Mouse (Mus musculus) adrenal gland, postnatal 10 days (tissue): ENCODE results near the gene Stard7. TPM values are rescaled to one million over a fixed set of nuclear protein-coding genes. Genes with fewer than 3 reads are reported as not detected.

ENCODE experiments used
- total RNA-seq, 2 experiments: library from RNA; stranded (reverse); gene quantifications; 2 replicates each; pipeline ENCODE4 v1.2.3; 2021

The Stard7 gene
- total RNA-seq, 2 experiments from 2014 or later = 143 to 175 TPM

Other genes starting within 250 kb of the Stard7 start
- 10 to 100 TPM; 38.7 to 39.9 TPM for gene Blvra, start 199.6 kb upstream of the Stard7 start, total RNA-seq
- 10 to 100 TPM; 15.8 to 18.3 TPM for gene Ncaph, start 136.3 kb upstream of the Stard7 start, total RNA-seq
- 10 to 100 TPM; 13.2 to 13.8 TPM for gene Itpripl1, start 126.8 kb upstream of the Stard7 start, total RNA-seq
- 1 to 10 TPM; 1.3 to 1.8 TPM for gene 1810024B03Rik, start 61.9 kb upstream of the Stard7 start, total RNA-seq
- gene Snrnp200, start 61.8 kb upstream of the Stard7 start, total RNA-seq = 10 to 100 TPM; 58.9 to 70.8 TPM
- gene Ciao1, start 22.4 kb upstream of the Stard7 start, total RNA-seq = 10 to 100 TPM; 85.9 to 93.7 TPM
- gene Tmem127, start 22.3 kb upstream of the Stard7 start, total RNA-seq = 10 to 100 TPM; 55.4 to 56.4 TPM
- gene Dusp2, start 65.9 kb downstream of the Stard7 start, total RNA-seq = 1 to 10 TPM; 4.2 to 5.5 TPM
- gene Astl, start 68.4 kb downstream of the Stard7 start, total RNA-seq = under 1 TPM in 1 of 2 experiments, not detected in 1; 0.21 TPM
- gene Adra2b, start 93.0 kb downstream of the Stard7 start, total RNA-seq = 1 to 10 TPM; 2.6 to 2.7 TPM
- gene Gpat2, start 155.0 kb downstream of the Stard7 start, total RNA-seq = under 1 TPM; 0.48 to 0.58 TPM
- 10 to 100 TPM; 44.4 to 52.4 TPM for gene Fahd2a, start 174.3 kb downstream of the Stard7 start, total RNA-seq